In the genomic region with DNA sequence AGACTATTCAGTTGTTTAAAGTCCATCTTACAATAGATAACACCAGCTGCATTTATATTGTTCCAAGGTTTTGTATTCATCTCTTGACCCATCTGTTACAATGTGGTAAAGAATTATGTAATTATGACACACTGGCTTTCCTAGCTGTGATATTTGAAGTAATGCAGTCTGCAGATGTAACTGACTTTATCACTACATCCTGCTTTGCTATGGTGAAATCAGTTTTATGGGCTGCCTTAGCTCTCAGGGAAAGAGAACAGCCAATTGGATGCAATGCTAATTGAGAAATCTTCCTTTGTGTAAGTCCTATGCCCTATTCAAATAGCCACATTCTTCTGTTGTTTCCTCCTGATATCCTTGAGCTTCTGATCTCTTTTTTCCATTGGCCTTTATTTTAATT, we compare ENCODE assay signal across 13 mouse cellular contexts.
"Had no signal": no experiment of that assay in that cellular context is flagged by ENCODE, and none has a peak within 500 bp of the region (broad histone marks: within the 10 kb centered on the region; RNA-seq: fewer than 3 reads in every experiment).

No protein-coding gene starts in this region.

- DNase-seq: kidney, adult 2 months; kidney, postnatal 25 days; left cerebral cortex, postnatal 4 days; liver, postnatal 0 days; lung, postnatal 14 days; lung, postnatal 4 days; retina, postnatal 1 day; right cerebral cortex, postnatal 25 days; thymus, adult 2 months; thymus, postnatal 14 days; thymus, postnatal 4 days had no signal

- ATAC-seq: intestine, postnatal 0 days; liver, postnatal 0 days; midbrain, embryonic 15.5 days had no signal
